Mouse (Mus musculus) adrenal gland, adult 2 months (tissue): ENCODE data around the gene Ppie. TPM values are rescaled to one million over a fixed set of nuclear protein-coding genes. Genes with fewer than 3 reads are reported as not detected.

ENCODE experiments used
- polyA plus RNA-seq: library from polyadenylated mRNA; depleted of rRNA; stranded (reverse); fragments of >200 nt; gene quantifications from 2 replicates; pipeline ENCODE4 v1.2.3, GENCODE M21; 2012; rRNA removed
- total RNA-seq, 2 experiments: library from RNA; stranded (reverse); gene quantifications; 2 replicates each; pipeline ENCODE4 v1.2.3; 2021

Gene Ppie
- total and polyA plus RNA-seq, 3 experiments, result 10.5 to 59.1 (median 42.4) TPM

Other genes with a start within 250 kb of the Ppie start
- 10 to 100 TPM in 1 of 2 experiments, 1 to 10 TPM in 1; 3.7 to 28.5 TPM for gene Mfsd2a, start 178.8 kb downstream of the Ppie start, total RNA-seq
- gene Mfsd2a, start 178.8 kb downstream of the Ppie start, polyA plus RNA-seq, result 0.46 and 0.62 TPM in 2 replicates
- 1 to 10 TPM; 1.6 to 2.6 TPM for gene Mycl, start 144.3 kb downstream of the Ppie start, total RNA-seq
- gene Mycl, start 144.3 kb downstream of the Ppie start, polyA plus RNA-seq, result 0.54 and 1.2 TPM in 2 replicates
- 10 to 100 TPM; 17.0 to 21.8 TPM for gene Trit1, start 123.4 kb downstream of the Ppie start, total RNA-seq
- gene Trit1, start 123.4 kb downstream of the Ppie start, polyA plus RNA-seq, result 3.4 and 4.3 TPM in 2 replicates
- gene Bmp8b, start 34.8 kb downstream of the Ppie start, total RNA-seq, result not detected
- gene Bmp8b, start 34.8 kb downstream of the Ppie start, polyA plus RNA-seq, result 0.03 and 0.17 TPM in 2 replicates
- not detected for gene Oxct2b, start 23.7 kb downstream of the Ppie start, total RNA-seq
- not detected in 2 replicates for gene Oxct2b, start 23.7 kb downstream of the Ppie start, polyA plus RNA-seq
- gene Hpcal4, start 43.3 kb upstream of the Ppie start, total RNA-seq, result 1 to 10 TPM; 3.1 to 5.4 TPM
- gene Hpcal4, start 43.3 kb upstream of the Ppie start, polyA plus RNA-seq, result 3.1 and 4.9 TPM in 2 replicates
- gene Nt5c1a, start 61.6 kb upstream of the Ppie start, total RNA-seq, result 10 to 100 TPM; 38.8 to 82.5 TPM
- 21.3 and 23.3 TPM in 2 replicates for gene Nt5c1a, start 61.6 kb upstream of the Ppie start, polyA plus RNA-seq
- gene Heyl, start 93.6 kb upstream of the Ppie start, total RNA-seq, result 10 to 100 TPM in 1 of 2 experiments, 1 to 10 TPM in 1; 4.3 to 11.5 TPM
- 4.5 and 5.9 TPM in 2 replicates for gene Heyl, start 93.6 kb upstream of the Ppie start, polyA plus RNA-seq
- gene Pabpc4, start 122.4 kb upstream of the Ppie start, total RNA-seq, result 100 to 1,000 TPM in 1 of 2 experiments, 10 to 100 TPM in 1; 98.9 to 110 TPM
- 270 and 277 TPM in 2 replicates for gene Pabpc4, start 122.4 kb upstream of the Ppie start, polyA plus RNA-seq
- not detected for gene Oxct2a, start 183.7 kb upstream of the Ppie start, total RNA-seq
- gene Oxct2a, start 183.7 kb upstream of the Ppie start, polyA plus RNA-seq, result not detected in 2 replicates
- under 1 TPM in 1 of 2 experiments, not detected in 1; 0.21 TPM for gene Bmp8a, start 203.3 kb upstream of the Ppie start, total RNA-seq
- 0.17 and 0.18 TPM in 2 replicates for gene Bmp8a, start 203.3 kb upstream of the Ppie start, polyA plus RNA-seq